Mouse (Mus musculus) limb, embryonic 15.5 days (tissue): ENCODE measurements around the gene Galnt6. TPM values are rescaled to one million over a fixed set of nuclear protein-coding genes. Genes with fewer than 3 reads are reported as not detected.

ENCODE experiments used
- ATAC-seq: fragments of 200-750 bp; cut with Nextera tagmentation; 2 replicates; pipeline ENCODE4 v1.8.0; 2017; ENCODE audit warnings: low read depth, moderate TSS enrichment; ENCODE audit not compliant: insufficient number of reproducible peaks, low FRiP score, low TSS enrichment
- H3K27ac ChIP-seq: fragments of 300-500 bp; sonication (generic); 2 replicates; pipeline ENCODE4 v1.5.1; 2015; ENCODE audit warnings: moderate library complexity, mild to moderate bottlenecking, inconsistent platforms
- H3K27me3 ChIP-seq: fragments of 300-500 bp; sonication (generic); 2 replicates; pipeline ENCODE4 v1.6.1; 2015; ENCODE audit warnings: inconsistent platforms
- H3K36me3 ChIP-seq: fragments of 300-500 bp; sonication (generic); 2 replicates; pipeline ENCODE4 v1.6.1; 2015; ENCODE audit warnings: inconsistent platforms
- H3K4me1 ChIP-seq: fragments of 300-500 bp; sonication (generic); 2 replicates; pipeline ENCODE4 v1.6.1; 2015; ENCODE audit warnings: inconsistent platforms
- H3K4me2 ChIP-seq: fragments of 300-500 bp; sonication (generic); 2 replicates; pipeline ENCODE4 v1.6.1; 2015; ENCODE audit warnings: mild to moderate bottlenecking, inconsistent platforms
- H3K4me3 ChIP-seq: fragments of 300-500 bp; sonication (generic); 2 replicates; pipeline ENCODE4 v1.5.1; 2015; ENCODE audit warnings: mild to moderate bottlenecking, inconsistent platforms
- H3K9ac ChIP-seq: fragments of 300-500 bp; sonication (generic); 2 replicates; pipeline ENCODE4 v1.6.1; 2015; ENCODE audit warnings: inconsistent platforms
- H3K9me3 ChIP-seq: fragments of 300-500 bp; sonication (generic); 2 replicates; pipeline ENCODE4 v1.6.1; 2016; ENCODE audit warnings: inconsistent platforms
- WGBS: fragments of 180-500 bp; shearing (Covaris S2); methylation state at CpG from one replicate; pipeline ENCODE4 v1.1.7; 2015; 5-methylcytosine and 5-hydroxymethylcytosine counted together
- polyA plus RNA-seq: library from polyadenylated mRNA; unstranded; fragments of >200 nt; fragmentation: Nextera tagmentation; extraction: Ambion mirVana; gene quantifications from 2 replicates; pipeline ENCODE4 v1.2.1, GENCODE M21; 2015

Galnt6 gene
- polyA plus RNA-seq, 1 experiment from 2014 or later, result 6.3 TPM

- no peaks in the 10 kb centered on the region for H3K9me3 ChIP-seq
- H3K4me2 ChIP-seq, result no peak overlapping the region
- 36% methylated on average over 5 of the region's 5 CpGs for WGBS
- H3K36me3 ChIP-seq, result no peaks in the 10 kb centered on the region
- H3K27ac ChIP-seq, result no peak overlapping the region
- H3K27me3 ChIP-seq, result peaks cover 42% of the 10 kb centered on the region
- H3K4me3 ChIP-seq, result no peak overlapping the region
- peaks cover 13% of the 10 kb centered on the region for H3K4me1 ChIP-seq
- ATAC-seq, result no peak
- H3K9ac ChIP-seq, result no peak overlapping the region
Measured at GRCm38 (mm10) chr15:100732580-100732979, 3.4 kb upstream of the Galnt6 start.

DNA sequence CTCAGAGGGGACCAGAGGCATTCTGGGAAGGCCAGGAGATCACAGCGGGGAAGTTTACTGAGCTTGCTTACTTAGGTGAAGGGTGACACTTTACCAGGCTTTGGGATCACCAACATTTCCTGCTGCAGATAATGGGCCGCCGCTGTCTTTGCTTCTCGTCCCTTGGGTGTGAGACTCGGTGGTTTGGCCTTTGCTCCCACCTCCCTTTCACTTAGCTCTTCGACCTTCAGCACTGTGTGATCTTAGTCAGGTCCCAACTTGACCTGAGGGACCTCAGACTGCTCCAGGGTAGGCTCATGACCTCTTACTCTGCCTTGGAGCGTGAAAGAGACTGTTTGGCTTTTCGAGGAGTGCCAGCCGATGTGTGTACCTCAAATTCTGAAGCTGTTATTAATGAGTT lies 1.9 kb upstream of the Galnt6 start:
- no peak for ATAC-seq
- H3K4me2 ChIP-seq, result no peak overlapping the region
- no peaks in the 10 kb centered on the region for H3K36me3 ChIP-seq
- H3K4me3 ChIP-seq, result no peak overlapping the region
- WGBS, result 49% methylated on average over 9 of the region's 9 CpGs
- H3K27me3 ChIP-seq, result peaks cover 49% of the 10 kb centered on the region
- no peak overlapping the region for H3K27ac ChIP-seq
- no peaks in the 10 kb centered on the region for H3K9me3 ChIP-seq
- no peak overlapping the region for H3K9ac ChIP-seq
- peaks cover 13% of the 10 kb centered on the region for H3K4me1 ChIP-seq

- Histone ChIP-seq H3K9me3 (no peaks in the 10 kb centered on the region), H3K4me1 (peaks cover 13% of the 10 kb centered on the region), H3K4me2 (peak overlapping the region; percentile 59), H3K27me3 (peaks cover 49% of the 10 kb centered on the region), H3K4me3 (peak overlapping the region; percentile 38), H3K9ac (no peak overlapping the region), H3K36me3 (no peaks in the 10 kb centered on the region), H3K27ac (no peak overlapping the region)
- no peak for ATAC-seq
- WGBS, result 30% methylated on average over 9 of the region's 9 CpGs
Measured at GRCm38 (mm10) chr15:100728586-100728985, 590 bp downstream of the Galnt6 start.

DNA sequence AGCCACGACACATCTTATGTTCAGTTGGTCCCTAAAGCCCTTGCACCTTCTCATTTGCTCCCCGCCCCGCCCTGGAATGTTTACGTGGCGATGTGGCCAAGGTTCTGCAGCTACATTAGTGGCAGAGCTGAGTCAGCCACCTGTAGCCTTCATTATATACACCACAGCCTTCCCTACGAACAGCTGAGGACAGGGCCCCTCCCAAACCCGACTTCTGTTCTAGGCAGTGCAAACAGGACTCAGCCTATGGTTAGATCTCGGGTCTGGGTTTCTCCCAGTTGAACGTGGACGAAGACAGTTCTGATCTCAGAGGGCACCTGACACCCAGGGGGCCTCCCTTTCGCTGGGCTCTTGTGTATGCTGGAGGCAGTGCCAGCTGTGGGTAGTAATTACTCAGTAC lies 1.3 kb downstream of the Galnt6 start:
- no peak for ATAC-seq
- Histone ChIP-seq H3K9me3 (no peaks in the 10 kb centered on the region), H3K36me3 (no peaks in the 10 kb centered on the region), H3K4me3 (no peak overlapping the region), H3K9ac (no peak overlapping the region), H3K4me2 (no peak overlapping the region), H3K27ac (peak overlapping the region; percentile 27; the same call in 1 of the 2 replicates), H3K27me3 (peaks cover 49% of the 10 kb centered on the region), H3K4me1 (peaks cover 13% of the 10 kb centered on the region)
- 73% methylated on average over 11 of the region's 11 CpGs for WGBS

GRCm38 (mm10) chr15:100726721-100727120 lies 2.5 kb downstream of the Galnt6 start:
- ATAC-seq, result no peak
- Histone ChIP-seq H3K4me3 (no peak overlapping the region), H3K4me2 (no peak overlapping the region), H3K36me3 (no peaks in the 10 kb centered on the region), H3K9ac (no peak overlapping the region), H3K9me3 (no peaks in the 10 kb centered on the region), H3K27ac (no peak overlapping the region), H3K4me1 (peaks cover 10% of the 10 kb centered on the region), H3K27me3 (peaks cover 44% of the 10 kb centered on the region)
- 83% methylated on average over 11 of the region's 11 CpGs for WGBS

GRCm38 (mm10) chr15:100723505-100723904 lies 5.7 kb downstream of the Galnt6 start:
- Histone ChIP-seq H3K4me3 (no peak overlapping the region), H3K36me3 (no peaks in the 10 kb centered on the region), H3K27me3 (peaks cover 16% of the 10 kb centered on the region), H3K4me2 (no peak overlapping the region), H3K9me3 (no peaks in the 10 kb centered on the region), H3K4me1 (no peaks in the 10 kb centered on the region), H3K27ac (no peak overlapping the region), H3K9ac (no peak overlapping the region)
- no peak for ATAC-seq
- 45% methylated on average over 14 of the region's 14 CpGs for WGBS

GRCm38 (mm10) chr15:100722564-100722963 lies 6.6 kb downstream of the Galnt6 start:
- H3K9ac ChIP-seq, result no peak overlapping the region
- ATAC-seq, result no peak
- no peaks in the 10 kb centered on the region for H3K36me3 ChIP-seq
- H3K27me3 ChIP-seq, result peaks cover 6% of the 10 kb centered on the region
- 71% methylated on average over 6 of the region's 6 CpGs for WGBS
- no peaks in the 10 kb centered on the region for H3K9me3 ChIP-seq
- no peak overlapping the region for H3K27ac ChIP-seq
- H3K4me1 ChIP-seq, result no peaks in the 10 kb centered on the region
- no peak overlapping the region for H3K4me2 ChIP-seq
- H3K4me3 ChIP-seq, result no peak overlapping the region

- Histone ChIP-seq H3K27me3 (peaks cover under 1% of the 10 kb centered on the region; the same call in 1 of the 2 replicates), H3K9me3 (no peaks in the 10 kb centered on the region), H3K4me3 (no peak overlapping the region), H3K4me1 (no peaks in the 10 kb centered on the region), H3K36me3 (no peaks in the 10 kb centered on the region), H3K27ac (no peak overlapping the region), H3K4me2 (no peak overlapping the region), H3K9ac (no peak overlapping the region)
- 67% methylated on average over 4 of the region's 4 CpGs for WGBS
- ATAC-seq, result no peak
Measured at GRCm38 (mm10) chr15:100722026-100722425, 7.2 kb downstream of the Galnt6 start.

- ATAC-seq, result no peak
- WGBS, result 63% methylated on average over 5 of the region's 5 CpGs
- no peak overlapping the region for H3K4me2 ChIP-seq
- H3K27me3 ChIP-seq, result no peaks in the 10 kb centered on the region
- no peak overlapping the region for H3K4me3 ChIP-seq
- no peaks in the 10 kb centered on the region for H3K36me3 ChIP-seq
- no peak overlapping the region for H3K27ac ChIP-seq
- H3K4me1 ChIP-seq, result no peaks in the 10 kb centered on the region
- no peak overlapping the region for H3K9ac ChIP-seq
- no peaks in the 10 kb centered on the region for H3K9me3 ChIP-seq
Measured at GRCm38 (mm10) chr15:100721445-100721844, 7.7 kb downstream of the Galnt6 start.

DNA sequence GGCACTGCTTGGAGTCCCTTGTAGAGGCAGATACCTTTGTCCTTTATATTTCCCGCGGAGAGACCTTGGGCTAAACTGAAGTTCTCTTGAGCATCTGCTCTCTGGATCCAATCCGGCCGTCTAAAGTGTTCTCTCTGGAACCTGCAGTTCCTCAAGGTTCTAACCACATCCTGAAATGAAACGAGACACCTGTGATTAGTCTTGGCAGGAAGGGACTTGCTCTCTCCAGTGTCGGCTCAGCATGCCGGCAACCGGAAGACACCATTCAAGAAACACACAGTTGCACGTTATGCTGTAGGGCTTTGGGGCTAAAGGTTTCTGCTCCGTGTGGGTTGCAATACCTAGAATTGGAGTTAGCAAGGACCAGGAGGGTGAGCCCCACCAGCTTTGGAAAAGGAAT lies 9.1 kb downstream of the Galnt6 start:
- H3K36me3 ChIP-seq, result no peaks in the 10 kb centered on the region
- no peak for ATAC-seq
- no peaks in the 10 kb centered on the region for H3K9me3 ChIP-seq
- H3K27me3 ChIP-seq, result no peaks in the 10 kb centered on the region
- 58% methylated on average over 10 of the region's 10 CpGs for WGBS
- H3K4me3 ChIP-seq, result no peak overlapping the region
- no peaks in the 10 kb centered on the region for H3K4me1 ChIP-seq
- H3K9ac ChIP-seq, result no peak overlapping the region
- no peak overlapping the region for H3K27ac ChIP-seq
- H3K4me2 ChIP-seq, result no peak overlapping the region

DNA sequence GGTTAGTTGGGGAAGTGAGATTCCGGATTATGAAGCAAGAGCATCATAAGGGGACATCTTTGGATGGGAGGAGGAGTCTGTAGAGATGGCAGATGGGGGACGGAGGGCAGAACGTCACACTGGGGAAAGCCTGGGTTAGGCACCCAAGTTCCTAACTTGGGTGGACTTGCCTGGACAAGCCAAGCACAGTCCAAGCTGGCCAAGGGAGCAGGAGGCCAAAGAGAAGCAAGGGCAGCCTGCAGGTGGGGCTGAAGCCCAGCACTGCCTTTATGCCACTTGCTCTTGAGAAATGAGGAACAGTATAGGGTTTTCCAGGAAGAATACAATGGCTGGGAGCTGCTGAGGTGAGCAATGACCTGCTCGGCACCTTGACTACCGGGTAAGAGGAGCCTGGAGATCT lies 10.0 kb downstream of the Galnt6 start:
- H3K4me2 ChIP-seq, result no peak overlapping the region
- H3K4me1 ChIP-seq, result no peaks in the 10 kb centered on the region
- no peak overlapping the region for H3K4me3 ChIP-seq
- no peak for ATAC-seq
- 90% methylated on average over 5 of the region's 5 CpGs for WGBS
- no peak overlapping the region for H3K27ac ChIP-seq
- H3K36me3 ChIP-seq, result no peaks in the 10 kb centered on the region
- H3K27me3 ChIP-seq, result no peaks in the 10 kb centered on the region
- no peak overlapping the region for H3K9ac ChIP-seq
- no peaks in the 10 kb centered on the region for H3K9me3 ChIP-seq

DNA sequence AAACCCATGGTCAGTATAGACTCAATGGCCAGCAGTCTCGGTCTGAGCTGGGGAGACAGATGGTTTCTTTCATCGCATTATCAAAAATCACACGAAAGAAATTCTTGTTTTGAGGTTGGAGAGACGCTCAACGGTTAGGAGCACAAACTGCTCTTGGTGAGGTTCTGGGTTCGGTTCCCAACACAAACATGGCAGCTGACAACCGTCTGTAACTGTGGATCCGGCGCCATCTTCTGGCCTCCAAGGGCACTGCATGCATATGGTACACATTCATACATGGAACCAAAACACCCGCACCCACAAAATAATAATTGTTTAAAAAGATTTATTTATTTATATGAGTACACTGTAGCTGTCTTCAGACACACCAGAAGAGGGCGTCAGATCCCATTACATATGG lies 10.6 kb downstream of the Galnt6 start:
- Histone ChIP-seq H3K9ac (no peak overlapping the region), H3K4me1 (no peaks in the 10 kb centered on the region), H3K36me3 (no peaks in the 10 kb centered on the region), H3K27ac (no peak overlapping the region), H3K4me3 (no peak overlapping the region), H3K9me3 (no peaks in the 10 kb centered on the region), H3K4me2 (no peak overlapping the region), H3K27me3 (no peaks in the 10 kb centered on the region)
- WGBS, result 83% methylated on average over 11 of the region's 11 CpGs
- ATAC-seq, result no peak

GRCm38 (mm10) chr15:100717933-100718332 lies 11.2 kb downstream of the Galnt6 start:
- no peak overlapping the region for H3K9ac ChIP-seq
- 70% methylated on average over 6 of the region's 6 CpGs for WGBS
- no peaks in the 10 kb centered on the region for H3K27me3 ChIP-seq
- no peak for ATAC-seq
- H3K4me2 ChIP-seq, result no peak overlapping the region
- H3K27ac ChIP-seq, result no peak overlapping the region
- H3K36me3 ChIP-seq, result no peaks in the 10 kb centered on the region
- no peaks in the 10 kb centered on the region for H3K4me1 ChIP-seq
- H3K9me3 ChIP-seq, result no peaks in the 10 kb centered on the region
- no peak overlapping the region for H3K4me3 ChIP-seq
